Mouse (Mus musculus): ENCODE data around the gene Snx9. TPM values are rescaled to one million over a fixed set of nuclear protein-coding genes. Genes with fewer than 3 reads are reported as not detected.

Snx9 gene
- total RNA-seq, 2 experiments from 2014 or later, result 52.0 to 57.6 TPM

DNA sequence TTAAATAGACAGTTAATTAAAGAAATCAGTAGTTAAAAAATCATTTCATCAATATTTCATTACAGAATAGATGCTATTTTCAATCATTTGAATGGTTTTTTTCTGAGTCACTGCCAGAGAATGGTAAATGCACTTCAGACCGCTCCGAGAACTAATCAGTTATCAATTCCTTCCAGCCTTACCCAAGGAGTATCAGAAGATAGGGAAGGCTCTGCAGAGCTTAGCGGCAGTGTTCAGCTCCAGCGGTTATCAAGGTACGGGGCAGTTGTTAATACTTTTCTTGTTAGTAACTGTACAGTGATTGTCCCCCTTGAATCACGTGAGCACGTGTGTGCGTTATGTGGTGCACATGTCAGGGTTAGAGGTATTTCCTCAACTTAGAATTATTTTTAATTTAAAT, 80.8 kb downstream of the Snx9 start:
- DNase-seq (ENCODE audit: low spot score in 2 of 2), result no peak

DNA sequence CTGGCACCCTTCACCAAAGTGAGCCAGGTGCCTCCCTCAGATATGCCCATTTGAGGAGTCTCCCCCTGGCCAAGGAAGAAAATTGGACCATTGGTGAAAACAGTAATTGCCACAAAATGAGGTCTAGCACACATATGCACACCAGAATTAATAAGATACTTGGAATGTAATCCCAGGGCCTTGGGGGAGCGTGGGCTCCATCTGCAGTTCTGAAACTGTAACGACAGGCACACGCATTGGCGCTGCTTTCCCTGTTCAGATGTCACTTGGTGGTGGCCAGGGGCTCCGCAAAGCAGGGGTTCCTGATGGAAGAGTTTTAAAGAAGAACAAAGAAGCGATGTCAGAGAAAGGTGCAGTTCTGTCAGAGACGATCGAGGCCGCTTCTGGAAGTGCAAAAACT, 82.2 kb downstream of the Snx9 start:
- no peak for DNase-seq (ENCODE audit: low spot score in 2 of 2)

DNA sequence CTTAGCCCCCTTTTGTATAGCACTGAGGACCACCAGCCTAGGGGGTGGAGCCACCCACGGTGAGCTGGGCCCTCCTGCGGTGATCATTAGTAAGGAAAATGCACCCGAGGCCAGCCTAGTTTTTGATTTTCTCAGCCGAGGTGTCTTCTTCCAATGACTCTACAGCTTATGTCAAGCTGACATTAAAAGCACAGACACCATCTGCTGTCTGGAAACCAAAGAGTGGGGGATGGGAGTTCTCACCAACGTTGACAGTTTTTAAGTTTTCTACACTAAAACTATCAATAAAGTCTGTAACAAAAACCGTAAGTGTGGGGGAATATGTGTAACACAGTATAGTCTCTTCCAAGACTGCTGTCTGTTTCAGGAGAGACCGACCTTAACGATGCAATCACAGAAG, 83.1 kb downstream of the Snx9 start:
- DNase-seq (ENCODE audit: low spot score in 2 of 2), result no peak

DNA sequence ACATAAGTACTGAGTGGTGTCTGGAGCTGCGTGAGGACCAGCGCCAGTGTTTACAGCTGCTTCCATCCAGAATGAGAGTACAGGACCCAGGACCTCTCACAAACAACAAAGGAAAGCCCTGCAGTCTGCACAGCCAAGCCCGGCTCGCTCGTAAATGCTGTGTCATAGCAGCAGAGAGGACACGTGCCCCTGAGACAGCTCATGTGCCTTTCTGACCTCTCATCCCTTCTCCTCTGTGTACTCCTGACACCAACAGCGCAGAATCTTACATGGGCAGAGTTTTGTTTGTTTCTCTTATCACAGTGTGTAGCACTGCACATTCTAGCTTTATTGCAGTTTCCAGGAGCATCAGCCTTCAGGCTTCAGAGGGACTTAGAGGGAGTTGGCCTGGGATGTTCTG, 85.6 kb downstream of the Snx9 start:
- no peak for DNase-seq (ENCODE audit: low spot score in 2 of 2)

DNA sequence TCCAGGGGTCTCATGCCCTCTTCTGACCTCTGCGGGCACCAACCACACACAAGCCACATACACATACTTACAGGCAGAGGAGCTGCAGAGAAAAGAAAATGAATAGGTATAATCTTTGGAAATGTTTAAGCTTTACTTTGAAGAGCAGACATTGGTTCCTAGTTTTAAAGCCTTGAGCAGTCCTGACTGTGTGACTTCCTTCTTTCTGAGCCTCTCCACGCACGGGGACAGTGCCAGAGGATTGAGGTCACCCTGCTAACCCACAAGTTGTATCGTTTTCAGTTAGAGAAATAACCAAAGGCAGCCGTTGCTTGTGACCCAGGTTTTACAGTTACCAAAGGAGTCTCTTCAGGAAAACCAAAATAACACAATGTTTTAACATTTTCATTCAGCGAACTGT, 87.9 kb downstream of the Snx9 start:
- no peak for DNase-seq (ENCODE audit: low spot score in 2 of 2)

DNA sequence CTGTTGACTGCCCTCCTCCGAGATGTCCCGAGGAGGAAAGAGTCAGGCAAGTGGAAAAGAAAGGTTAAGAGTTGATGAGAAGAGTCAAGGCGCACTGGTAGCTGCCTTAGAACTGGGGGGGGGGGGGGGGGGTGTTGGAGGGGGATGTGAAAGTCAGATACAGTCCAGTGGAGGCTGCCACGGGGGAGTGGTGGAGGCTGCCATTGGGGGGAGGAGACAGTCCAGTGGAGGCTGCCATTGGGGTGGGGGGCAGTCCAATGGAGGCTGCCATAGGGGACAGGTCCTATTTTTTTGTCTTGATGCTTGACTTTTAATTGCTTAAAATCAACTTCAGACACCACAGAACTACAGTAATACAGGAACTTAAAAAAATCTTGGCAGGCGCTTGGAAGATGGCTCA, 91.0 kb downstream of the Snx9 start:
- no peak for DNase-seq (ENCODE audit: low spot score in 2 of 2)

DNA sequence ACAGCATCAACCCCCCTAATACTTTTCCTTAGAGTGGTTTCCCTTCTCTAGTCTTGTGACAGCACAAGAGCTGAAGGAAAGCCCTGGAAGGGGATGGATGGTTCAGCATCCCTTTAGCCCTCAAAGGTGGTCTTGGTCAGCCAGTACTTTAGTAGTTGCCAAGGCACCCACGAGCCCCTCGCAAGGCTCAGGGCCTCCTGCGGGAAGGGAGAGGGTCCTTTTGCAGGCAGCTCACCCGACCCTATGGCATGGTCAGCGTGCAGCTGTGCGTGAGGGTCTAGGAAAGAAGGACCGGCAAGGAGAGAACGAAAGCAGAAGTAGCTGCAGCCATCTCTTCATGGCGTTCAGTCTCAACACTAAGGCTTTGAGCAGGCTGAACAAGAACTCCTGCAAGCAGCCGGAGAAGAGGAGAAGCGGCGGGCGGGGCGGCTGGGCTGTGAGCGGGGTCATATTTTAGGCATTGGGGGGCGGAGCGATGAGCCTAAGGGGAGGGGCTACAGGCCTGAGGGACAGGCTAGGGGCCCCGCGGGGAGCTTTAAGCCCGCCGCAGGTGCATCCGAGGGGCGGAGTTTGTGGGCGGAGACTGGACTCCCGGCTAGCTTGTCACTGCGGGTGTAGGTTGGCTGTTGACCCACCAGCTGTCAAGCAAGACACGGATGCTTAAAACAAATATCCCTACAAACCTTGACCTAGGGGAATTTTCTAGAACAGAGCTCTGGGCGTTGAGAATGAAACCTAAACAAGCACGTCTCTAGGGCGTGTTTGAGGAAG, 93.6 kb downstream of the Snx9 start:
- DNase-seq (ENCODE audit: low spot score in 2 of 2), result peak in 1 of 2 experiments; percentile 47

DNA sequence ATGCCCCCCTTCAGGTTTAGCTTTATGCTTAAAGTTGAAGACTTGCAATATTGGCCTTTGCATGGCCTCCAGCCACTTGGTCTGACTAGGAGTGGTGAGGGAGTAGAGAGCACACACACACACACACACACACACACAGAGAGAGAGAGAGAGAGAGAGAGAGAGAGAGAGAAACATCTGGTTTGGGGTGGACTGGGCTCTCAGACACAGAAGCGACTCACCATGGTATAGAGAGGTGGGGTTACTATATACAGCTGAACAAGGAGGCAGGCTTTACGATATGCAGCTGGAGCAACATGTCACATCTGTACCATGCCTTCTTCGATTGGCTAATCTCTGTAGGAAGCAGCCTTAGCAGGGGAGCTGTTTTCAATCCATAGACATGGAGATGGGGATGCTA, 94.6 kb downstream of the Snx9 start:
- no peak for DNase-seq (ENCODE audit: low spot score in 2 of 2)

DNA sequence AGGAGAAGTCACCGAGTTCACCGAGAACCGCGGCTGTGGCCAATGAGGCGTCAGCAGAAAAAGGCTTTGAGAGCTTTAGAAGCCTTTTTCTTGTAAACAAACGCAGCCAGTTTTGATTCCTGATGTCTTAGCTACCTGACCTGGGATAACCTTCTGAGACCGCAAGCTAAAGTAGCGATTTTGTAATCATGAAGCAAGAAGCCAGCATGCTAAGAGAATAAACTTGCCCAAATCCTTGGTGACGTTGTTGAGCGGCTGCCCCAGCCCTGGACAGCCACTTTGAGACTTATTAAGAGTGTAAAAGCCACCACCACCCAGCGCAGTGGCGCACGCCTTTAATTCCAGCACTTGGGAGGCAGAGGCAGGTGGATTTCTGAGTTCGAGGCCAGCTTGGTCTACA, 95.1 kb downstream of the Snx9 start:
- no peak for DNase-seq (ENCODE audit: low spot score in 2 of 2)

DNA sequence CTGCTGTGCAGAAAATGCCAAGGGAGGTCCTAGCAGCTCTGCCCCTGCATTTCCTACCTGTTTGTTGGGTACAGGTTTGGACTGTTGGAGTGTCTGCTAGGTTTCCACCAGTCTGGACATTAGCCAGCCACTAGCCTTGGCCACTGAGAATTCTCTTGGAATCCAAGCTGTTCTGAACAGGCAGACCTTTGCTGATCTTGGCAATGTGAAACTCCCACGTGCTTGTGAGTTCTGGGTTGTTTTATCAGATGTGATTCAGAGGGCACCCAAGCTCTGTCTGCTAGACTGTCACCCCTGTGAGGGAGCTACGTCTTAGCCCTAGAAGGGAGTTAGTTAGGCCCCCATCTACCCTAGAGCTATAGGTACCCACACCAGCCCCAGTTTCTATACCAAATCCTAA, 96.3 kb downstream of the Snx9 start:
- DNase-seq (ENCODE audit: low spot score in 2 of 2), result no peak

DNA sequence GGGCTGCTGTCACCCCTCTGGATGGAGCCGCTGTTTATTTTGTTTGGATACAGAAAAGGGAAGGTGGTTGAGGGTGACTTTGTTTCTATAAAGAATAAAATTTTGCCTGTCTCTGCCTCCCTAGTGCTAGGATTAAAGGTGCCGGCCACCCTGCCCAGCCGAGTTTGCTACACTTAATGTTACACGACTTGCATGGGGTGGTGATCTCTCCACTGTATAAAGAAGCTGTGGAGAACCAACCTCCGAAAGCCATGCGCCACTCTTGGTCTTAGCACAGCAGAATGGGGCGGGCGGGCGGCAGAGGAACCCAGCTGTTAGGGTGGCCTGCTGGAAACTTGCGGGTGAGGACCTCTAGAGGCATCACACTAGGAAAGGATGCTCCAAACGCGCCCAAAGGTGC, 98.7 kb downstream of the Snx9 start:
- DNase-seq (ENCODE audit: low spot score in 2 of 2), result no peak

DNA sequence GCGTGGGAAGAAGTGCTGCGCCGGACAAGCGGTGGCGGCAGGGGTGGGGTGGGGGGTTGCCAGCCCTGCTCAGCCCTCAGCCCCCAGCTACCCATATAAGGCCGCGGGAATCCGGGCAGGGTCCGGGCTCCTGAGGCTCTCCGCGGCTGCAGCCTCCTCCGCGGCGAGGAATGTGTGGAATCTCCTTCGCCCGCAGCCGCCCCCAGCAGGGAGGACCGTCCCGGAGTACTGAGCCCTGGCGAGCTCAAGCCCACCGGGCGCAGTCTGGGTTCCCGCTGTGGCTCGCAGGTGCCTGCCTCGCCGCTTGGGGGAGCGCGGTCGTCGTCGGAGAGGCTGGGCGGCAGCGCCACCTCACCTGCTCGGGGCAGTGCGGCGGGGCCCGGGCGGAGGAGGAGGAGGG, 99.7 kb downstream of the Snx9 start:
- DNase-seq (ENCODE audit: low spot score in 2 of 2), result peak; percentile 53 to 67

DNA sequence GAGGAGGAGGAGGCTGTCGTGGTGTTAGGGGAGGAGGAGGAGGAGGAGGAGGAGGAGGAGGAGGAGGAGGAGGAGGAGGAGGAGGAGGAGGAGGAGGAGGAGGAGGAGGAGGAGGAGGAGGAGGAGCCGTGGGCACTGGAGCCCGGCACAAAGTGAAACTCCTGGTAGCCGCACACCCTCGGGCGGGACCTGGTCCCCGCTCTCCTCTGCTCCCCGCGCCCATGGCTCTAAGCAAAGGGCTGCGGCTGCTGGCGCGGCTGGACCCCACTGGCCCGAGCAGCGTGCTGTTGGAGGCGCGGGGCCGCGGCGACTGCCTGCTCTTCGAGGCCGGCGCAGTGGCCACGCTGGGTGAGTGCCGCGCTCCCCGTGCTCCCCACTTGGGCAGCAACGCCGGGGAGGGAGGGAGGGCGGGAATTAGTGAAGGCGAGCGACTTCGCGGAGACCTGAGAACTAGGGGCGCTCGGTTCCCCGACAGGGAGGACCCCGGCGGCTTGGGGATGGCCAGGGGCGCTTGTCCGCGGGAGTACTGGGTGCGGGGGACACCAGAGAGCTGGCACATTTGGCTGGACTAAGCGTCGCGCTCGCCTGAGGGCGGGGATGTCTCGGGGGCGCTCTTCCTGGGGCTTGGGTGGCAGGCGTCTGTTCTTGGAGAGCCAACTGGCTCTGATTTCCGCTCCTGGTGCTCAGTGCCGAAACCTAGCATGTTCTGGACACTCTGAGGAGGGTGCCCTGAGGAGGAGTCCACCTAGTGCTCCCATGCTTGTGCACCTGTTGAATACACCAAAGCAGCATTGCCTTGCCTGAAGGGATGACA, 100.3 kb downstream of the Snx9 start, which contains the start of gene Synj2:
Synj2 (plus strand) TSS at position 51 of the 814 bp plus-strand sequence.
- no peak for DNase-seq (ENCODE audit: low spot score in 2 of 2)

DNA sequence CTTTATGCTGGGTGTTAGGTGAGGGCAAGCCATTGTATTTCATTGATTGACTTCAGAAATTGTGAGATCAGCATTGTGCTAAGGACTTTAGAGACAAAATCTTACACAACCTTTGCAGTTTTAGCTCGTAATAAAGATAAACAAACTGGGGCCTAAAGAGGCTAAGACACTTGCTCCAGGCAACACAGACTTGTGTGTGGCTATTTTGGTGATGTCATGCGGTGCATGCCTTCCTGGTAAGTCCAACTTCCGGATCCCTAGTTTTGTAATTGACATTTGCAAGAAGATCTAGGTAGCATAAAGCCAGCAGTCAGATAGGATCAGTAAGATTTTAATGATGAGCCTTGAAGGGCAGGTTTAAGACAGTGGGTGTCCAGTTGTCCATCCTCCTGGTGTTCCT, 101.0 kb downstream of the Snx9 start:
- no peak for DNase-seq (ENCODE audit: low spot score in 2 of 2)

DNA sequence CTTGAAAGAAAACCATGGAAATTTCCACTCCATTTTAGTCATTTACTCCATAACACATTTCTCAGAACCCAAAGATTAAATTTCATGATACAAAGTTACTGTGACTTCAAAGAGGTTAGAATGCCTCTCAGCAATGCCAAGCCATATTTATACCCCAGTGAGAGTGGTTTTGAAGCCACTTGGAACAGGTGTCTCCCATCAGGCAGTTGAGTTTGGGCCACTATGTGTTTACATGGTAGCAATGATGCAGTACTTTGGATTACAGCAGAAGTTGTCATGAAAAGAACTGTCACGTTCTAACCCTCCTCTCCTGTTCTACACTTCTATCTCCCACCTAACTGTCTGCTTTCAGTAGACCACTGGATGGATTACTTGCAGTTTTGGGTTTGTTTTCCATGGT, 101.9 kb downstream of the Snx9 start:
- DNase-seq (ENCODE audit: low spot score in 2 of 2), result no peak

DNA sequence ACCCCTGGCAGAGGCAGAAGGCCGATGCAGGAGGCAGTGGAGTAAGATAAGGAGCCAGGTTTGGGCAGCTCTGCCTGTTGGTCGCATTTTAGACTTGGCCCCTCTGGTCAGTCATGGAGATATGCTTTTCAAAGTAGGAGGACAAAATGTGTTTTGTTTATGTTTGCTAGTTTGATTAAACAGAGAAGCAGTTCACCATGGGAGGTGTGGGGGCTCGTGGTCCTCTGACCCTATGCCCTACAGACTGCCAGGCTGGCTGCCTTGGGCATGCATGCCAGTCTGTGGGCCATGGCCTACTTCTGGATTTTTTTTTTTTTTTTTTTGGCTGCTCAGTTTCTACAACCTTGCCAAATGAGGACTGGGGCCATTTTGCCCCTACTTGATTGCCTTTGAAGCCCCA, 105.9 kb downstream of the Snx9 start:
- no peak for DNase-seq (ENCODE audit: low spot score in 2 of 2)

DNA sequence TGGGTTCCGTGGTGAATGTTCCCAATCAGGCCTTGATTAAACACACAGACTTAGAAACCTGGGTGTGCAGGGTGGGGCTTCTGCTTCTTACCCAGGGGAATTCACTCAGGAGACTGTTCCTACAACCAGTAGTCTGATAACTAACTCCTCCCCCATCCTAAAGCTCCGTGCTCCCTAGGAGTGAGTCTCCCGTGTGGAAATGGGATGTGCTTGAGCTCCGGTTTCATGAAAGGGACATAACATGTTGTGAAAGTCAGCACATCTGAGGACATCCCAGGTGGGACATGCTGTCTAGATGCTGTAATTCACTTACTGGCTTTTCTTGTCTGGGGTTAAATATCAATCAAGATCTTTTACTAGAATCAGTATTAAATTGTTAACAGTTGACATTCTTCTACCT, 111.3 kb downstream of the Snx9 start:
- DNase-seq (ENCODE audit: low spot score in 2 of 2), result no peak

DNA sequence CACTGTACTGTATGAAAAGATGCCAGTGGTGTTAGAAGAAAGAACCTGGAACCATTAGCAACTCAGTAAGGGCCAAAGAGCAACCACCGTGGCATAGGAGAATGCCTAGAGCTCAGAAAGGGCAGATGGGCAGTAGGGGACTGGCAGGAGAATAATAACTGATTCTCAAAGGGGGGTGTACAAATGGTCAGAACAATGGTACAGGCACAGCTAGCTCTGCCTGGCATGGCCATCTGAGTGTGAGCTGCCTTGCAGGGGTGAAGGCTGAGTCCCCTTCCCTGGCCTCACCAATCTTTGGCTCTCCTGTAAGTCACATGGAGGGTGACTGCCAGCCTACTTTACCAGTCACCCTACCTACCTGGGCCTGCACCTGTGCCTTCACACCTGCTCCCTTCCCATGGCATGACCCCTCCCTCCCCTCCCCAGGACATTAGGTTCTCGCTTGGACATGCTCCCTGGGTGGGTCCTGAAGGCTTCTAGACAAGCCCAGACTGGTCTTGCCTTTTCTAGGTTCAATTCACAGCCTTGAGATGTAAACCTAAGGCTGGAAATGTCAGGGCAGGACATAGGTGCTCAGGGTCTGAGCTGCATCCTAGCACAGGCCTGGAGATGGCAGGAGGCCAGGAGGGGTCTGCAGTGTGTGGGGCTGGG, 115.3 kb downstream of the Snx9 start:
- no peak for DNase-seq (ENCODE audit: low spot score in 2 of 2)

DNA sequence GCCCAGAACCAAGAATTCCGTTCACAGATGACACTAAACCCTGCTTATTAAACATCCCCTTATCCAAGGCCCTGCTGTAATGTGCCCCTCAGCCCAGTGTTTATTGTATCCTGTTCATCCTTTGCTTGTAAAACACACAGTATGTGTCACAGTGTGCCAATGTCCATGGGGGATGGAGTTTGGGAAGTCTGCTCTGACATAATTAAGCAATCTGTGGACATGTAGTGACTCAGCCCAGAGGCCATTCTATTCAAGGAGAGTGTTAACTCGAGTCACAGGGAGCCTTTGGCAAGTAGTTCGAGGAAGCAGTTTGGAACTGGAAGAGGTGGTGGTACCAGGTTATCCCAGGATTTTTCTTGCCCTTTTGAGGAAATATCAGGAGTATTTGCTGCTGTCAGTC, 116.0 kb downstream of the Snx9 start:
- DNase-seq (ENCODE audit: low spot score in 2 of 2), result no peak

DNA sequence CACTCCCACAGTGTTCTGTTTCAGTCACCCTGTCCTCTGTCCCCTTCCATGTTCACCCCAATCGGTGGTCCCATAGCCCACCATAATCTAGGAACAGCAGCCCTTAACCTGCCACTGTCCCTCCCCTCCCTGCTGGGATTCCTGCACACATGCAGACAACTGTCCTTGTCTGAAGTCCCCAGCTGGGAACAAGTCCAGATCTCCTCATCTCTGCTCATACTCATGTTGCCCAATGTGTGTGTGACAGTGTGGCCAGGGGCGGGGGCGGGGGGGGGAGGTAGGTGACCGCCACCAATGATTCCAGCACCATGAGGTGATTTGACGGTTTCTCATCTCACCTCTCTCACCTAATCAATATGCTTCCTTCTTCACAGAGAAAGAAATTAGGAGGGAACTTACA, 117.1 kb downstream of the Snx9 start:
- no peak for DNase-seq (ENCODE audit: low spot score in 2 of 2)

DNA sequence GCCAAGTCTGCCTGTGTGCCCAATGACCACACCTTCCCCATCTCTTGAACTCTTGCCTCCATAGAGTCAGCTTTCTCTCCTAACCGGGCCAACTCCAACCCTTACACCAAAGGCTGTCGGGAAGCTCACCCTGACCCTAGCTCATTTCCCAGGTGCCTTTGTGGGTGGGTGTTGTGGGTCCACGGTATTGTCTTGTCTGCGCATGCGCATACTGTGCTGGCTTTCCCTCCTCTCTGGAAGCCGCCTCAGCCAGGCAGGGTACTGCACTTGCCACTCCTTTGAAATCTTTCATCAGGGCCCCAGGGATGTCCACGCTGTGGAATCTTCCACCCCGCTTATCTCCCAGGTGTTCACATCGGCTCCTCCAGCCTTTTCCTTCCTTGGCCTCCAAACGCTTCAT, 117.5 kb downstream of the Snx9 start:
- DNase-seq (ENCODE audit: low spot score in 2 of 2), result no peak

DNA sequence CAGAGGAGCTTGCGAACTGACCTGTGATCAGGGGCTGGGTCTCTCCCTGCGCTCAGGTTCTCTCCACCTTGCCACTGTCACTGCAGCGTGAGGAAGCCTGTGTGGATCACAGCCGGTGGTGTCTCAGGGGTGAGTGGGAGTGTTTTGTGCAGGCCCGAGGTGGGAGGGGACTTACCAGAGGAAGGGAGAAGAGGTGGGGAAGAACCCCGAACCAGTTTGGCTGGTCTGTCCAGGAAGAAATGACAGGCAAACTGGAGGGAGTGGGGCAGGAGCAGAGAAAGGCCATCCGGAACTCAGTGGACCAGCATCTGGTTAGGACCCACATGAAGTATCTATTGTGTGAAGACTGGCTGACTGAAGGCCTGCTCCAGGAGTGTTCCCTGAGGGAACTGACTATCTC, 118.0 kb downstream of the Snx9 start:
- DNase-seq (ENCODE audit: low spot score in 2 of 2), result no peak
